Mouse (Mus musculus) central nervous system, embryonic 18 days (tissue): ENCODE data around the gene Gm436. TPM values are rescaled to one million over a fixed set of nuclear protein-coding genes. Genes with fewer than 3 reads are reported as not detected.

Experiments used
- polyA plus RNA-seq: library from polyadenylated mRNA; depleted of rRNA; stranded (reverse); fragments of >200 nt; gene quantifications from 2 replicates; pipeline ENCODE4 v1.2.3, GENCODE M21; 2012; rRNA removed

Gene Gm436
- not detected in 2 replicates for polyA plus RNA-seq

DNA sequence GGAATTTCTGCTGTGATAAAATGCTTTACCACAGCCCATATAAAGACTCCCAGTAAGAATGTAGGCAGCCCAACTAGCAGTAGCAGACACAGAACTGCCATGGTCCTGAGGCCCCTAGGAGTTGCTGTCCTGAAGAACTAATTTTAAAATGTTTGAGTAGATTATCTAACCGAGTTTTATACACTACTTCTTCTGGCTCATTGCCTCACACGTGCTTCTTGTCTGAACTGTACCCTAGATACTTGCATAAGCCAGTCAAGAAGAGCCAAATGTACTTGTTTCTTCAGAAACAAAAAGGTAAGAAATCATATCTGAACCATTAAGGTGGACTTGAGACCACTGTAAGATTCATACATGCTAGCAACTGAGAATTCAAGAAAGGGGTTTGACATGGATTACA, at the start of gene Gm436:
Gene Gm436 (minus strand): TSS at position 101 of the 400 bp plus-strand sequence.

GRCm38 (mm10) chr4:144721304-144721703, 35.1 kb upstream of the Gm436 start, which contains the start of gene Gm13178:
Gene Gm13178, minus strand, starts transcription at chr4:144721404.

Other genes starting within 250 kb of the Gm436 start
- gene 1700012P22Rik, start 247.6 kb downstream of the Gm436 start, polyA plus RNA-seq = 0.05 TPM in 1 of 2 replicates, not detected in the other
- gene Gm9944, start 233.1 kb downstream of the Gm436 start, polyA plus RNA-seq = not detected in 2 replicates
- not detected in 2 replicates for gene Aadacl3, start 222.6 kb downstream of the Gm436 start, polyA plus RNA-seq
- not detected in 2 replicates for gene 9430007A20Rik, start 166.5 kb downstream of the Gm436 start, polyA plus RNA-seq
- not detected in 2 replicates for gene Gm13124, start 121.2 kb downstream of the Gm436 start, polyA plus RNA-seq
- gene Aadacl4, start 72.7 kb downstream of the Gm436 start, polyA plus RNA-seq = not detected in 2 replicates
- gene Gm13178, start 35.0 kb upstream of the Gm436 start, polyA plus RNA-seq = not detected in 2 replicates
- gene Gm438, start 100.2 kb upstream of the Gm436 start, polyA plus RNA-seq = not detected in 2 replicates
- gene Dhrs3, start 206.5 kb upstream of the Gm436 start, polyA plus RNA-seq = 14.2 and 16.3 TPM in 2 replicates